Mouse (Mus musculus): ENCODE measurements around the gene Diaph3. TPM values are rescaled to one million over a fixed set of nuclear protein-coding genes. Genes with fewer than 3 reads are reported as not detected.

The Diaph3 gene
- polyA plus RNA-seq, 1 experiment from 2014 or later: 7.5 TPM

DNA sequence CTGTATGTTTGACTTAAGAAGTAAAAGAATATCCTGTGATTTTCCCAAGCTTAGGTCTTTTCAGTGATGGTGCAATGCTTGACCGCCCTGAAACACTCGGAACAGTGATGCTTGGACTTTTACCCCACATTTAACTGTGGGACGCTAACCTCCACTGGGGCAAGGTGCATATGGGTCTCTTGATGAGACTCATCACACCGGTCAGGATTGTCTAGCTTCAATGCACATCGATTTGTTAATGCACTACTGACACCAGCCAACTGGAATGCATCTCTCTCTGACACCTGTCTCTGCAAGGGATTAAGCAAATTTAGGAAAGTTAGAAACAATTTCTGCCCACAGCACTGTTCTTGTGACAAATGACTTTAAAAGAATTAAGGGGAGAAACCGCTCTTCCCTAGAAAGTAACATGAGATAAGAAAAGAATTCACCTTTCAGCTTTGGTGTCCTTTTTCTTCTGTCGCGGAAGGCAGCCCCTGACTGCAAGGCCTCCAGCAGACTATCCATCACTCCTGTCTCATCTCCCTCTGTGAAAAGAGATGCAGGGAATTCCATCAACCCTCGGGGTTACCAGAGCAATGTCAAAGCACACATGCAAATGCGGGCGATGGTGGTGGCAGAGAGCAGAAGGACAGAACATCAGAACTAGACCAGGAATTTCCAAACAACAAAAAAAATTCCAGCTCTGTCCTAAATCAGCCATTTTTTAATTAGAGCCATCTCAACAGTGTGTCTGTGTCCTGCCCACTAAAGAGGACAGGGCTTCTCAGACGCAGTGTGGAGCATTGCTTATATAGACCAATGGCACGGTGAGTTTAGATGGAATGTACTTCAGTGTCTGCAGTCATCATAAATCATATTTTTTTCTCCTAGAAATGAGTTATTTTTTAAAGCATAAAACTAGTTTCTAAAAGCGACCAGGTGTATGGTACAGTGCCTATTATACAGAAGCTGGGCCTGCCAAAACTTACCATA lies 368.6 kb downstream of the Diaph3 start:
- no peak overlapping the region for H3K9ac ChIP-seq (replicated peaks)
- TF ChIP-seq EP300 (IDR thresholded peaks at IDR 0.05; ENCODE audit: low read depth) (no peak), CTCF (IDR thresholded peaks at IDR 0.05; ENCODE audit: low read depth) (no peak)
- no peak overlapping the region for H3K4me2 ChIP-seq (ENCODE audit: low read depth, low read length)

GRCm38 (mm10) chr14:86764286-86764685 lies 376.7 kb downstream of the Diaph3 start:
- 94% methylated on average over 2 of the region's 2 CpGs for WGBS (ENCODE audit: insufficient replicate concordance)
- H3K9ac ChIP-seq (replicated peaks): no peak overlapping the region
- H3K27ac ChIP-seq (ENCODE audit: low read depth): no peak overlapping the region
- H3K4me3 ChIP-seq (ENCODE audit: low read depth, low read length): no peak overlapping the region
- H3K4me1 ChIP-seq (ENCODE audit: insufficient read depth): no peaks in the 10 kb centered on the region
- no peak overlapping the region for H3K4me2 ChIP-seq (ENCODE audit: low read depth, low read length)
- H3K27me3 ChIP-seq (ENCODE audit: insufficient read depth, low read length): no peaks in the 10 kb centered on the region
- TF ChIP-seq CTCF (IDR thresholded peaks at IDR 0.05; ENCODE audit: low read depth): no peak
- no peak for TF ChIP-seq EP300 (IDR thresholded peaks at IDR 0.05; ENCODE audit: low read depth)
- DNase-seq (no peak), ATAC-seq (no peak)
- H3K36me3 ChIP-seq (replicated peaks; ENCODE audit: insufficient read depth, low read length): no peaks in the 10 kb centered on the region
- H3K9me3 ChIP-seq (ENCODE audit: low read length): no peaks in the 10 kb centered on the region

More for the DNA sequence above, 368.6 kb downstream of the Diaph3 start:
- no peak for DNase-seq
- Histone ChIP-seq H3K4me1 (ENCODE audit: insufficient read depth) (no peaks in the 10 kb centered on the region), H3K36me3 (replicated peaks; ENCODE audit: insufficient read depth, low read length) (no peaks in the 10 kb centered on the region), H3K27ac (ENCODE audit: low read depth) (no peak overlapping the region), H3K27me3 (ENCODE audit: insufficient read depth, low read length) (no peaks in the 10 kb centered on the region), H3K4me3 (ENCODE audit: low read depth, low read length) (no peak overlapping the region), H3K9me3 (ENCODE audit: low read length) (no peaks in the 10 kb centered on the region)
- 85% methylated on average over 14 of the region's 14 CpGs for WGBS (ENCODE audit: insufficient replicate concordance)
- no peak for ATAC-seq

DNA sequence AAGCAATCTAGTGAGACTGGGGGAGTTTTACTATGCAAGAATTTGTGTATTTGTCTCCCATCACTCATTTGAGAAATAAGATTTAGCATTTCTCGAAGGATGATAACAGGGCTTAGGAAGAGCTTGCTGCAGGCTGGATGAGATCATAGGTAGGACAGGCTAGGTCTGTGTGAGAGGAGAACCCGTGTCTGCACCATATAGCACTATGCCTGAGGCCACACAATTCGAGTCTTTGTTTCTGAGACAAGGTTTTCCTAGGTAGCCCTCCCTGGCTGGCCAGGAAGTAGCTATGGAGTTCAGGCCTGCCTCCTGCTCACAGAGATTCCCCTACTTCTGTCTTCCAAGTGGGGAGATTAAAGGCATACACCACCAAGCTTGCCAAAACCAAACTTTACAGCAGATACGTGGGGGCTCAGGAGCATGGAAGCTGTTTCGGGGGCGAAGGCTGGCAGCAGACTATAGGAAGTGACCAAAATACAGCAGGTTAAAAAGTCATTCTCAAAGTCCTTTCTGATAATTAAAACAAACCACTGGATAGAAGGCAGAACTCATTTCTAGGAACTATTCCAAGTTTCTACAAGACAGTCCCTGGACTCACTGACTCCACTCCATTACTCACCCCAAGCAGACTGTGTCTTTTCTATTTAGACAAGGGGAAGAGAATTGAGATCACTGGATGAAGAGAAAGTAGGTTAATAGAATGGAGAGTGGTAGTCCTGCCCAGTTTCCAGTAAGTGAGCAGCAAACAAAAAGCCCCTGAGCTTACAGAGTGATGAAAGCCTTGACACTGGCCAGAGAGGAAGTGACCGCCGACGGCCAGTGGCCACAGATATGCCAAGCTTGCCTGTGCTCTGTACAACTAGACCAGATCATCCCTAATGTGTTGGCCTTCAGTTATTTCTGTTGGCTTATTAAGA lies 383.2 kb downstream of the Diaph3 start:
- Histone ChIP-seq H3K9me3 (ENCODE audit: low read length) (no peaks in the 10 kb centered on the region), H3K9ac (replicated peaks) (no peak overlapping the region), H3K4me3 (ENCODE audit: low read depth, low read length) (no peak overlapping the region), H3K36me3 (replicated peaks; ENCODE audit: insufficient read depth, low read length) (no peaks in the 10 kb centered on the region), H3K27me3 (ENCODE audit: insufficient read depth, low read length) (no peaks in the 10 kb centered on the region), H3K27ac (ENCODE audit: low read depth) (no peak overlapping the region), H3K4me1 (ENCODE audit: insufficient read depth) (no peaks in the 10 kb centered on the region), H3K4me2 (ENCODE audit: low read depth, low read length) (no peak overlapping the region)
- TF ChIP-seq CTCF (IDR thresholded peaks at IDR 0.05; ENCODE audit: low read depth): no peak
- no peak for TF ChIP-seq EP300 (IDR thresholded peaks at IDR 0.05; ENCODE audit: low read depth)
- no peak for ATAC-seq
- DNase-seq: no peak
- WGBS (ENCODE audit: insufficient replicate concordance): 82% methylated on average over 9 of the region's 9 CpGs

DNA sequence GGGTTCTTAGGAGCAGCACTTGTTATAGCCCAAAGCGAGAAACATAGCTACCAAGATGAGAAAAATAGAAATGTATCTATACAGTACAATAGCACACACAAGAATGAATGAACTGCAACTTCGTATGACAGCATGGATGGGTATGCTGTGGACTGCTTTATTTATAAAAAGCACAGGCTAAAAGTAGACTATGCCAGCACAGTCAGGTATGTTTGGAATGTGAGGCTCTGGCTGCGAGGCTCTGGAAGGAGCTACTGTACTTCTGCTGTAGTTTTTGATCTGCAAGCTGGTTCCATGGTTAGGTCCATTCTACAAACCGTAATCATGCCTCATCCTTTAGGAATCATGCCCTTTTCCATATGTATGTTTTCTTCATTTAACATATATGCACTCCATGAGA lies 383.9 kb downstream of the Diaph3 start:
- Histone ChIP-seq H3K4me3 (ENCODE audit: low read depth, low read length) (no peak overlapping the region), H3K9ac (replicated peaks) (no peak overlapping the region), H3K4me1 (ENCODE audit: insufficient read depth) (no peaks in the 10 kb centered on the region), H3K9me3 (ENCODE audit: low read length) (no peaks in the 10 kb centered on the region), H3K27me3 (ENCODE audit: insufficient read depth, low read length) (no peaks in the 10 kb centered on the region), H3K27ac (ENCODE audit: low read depth) (no peak overlapping the region), H3K36me3 (replicated peaks; ENCODE audit: insufficient read depth, low read length) (no peaks in the 10 kb centered on the region), H3K4me2 (ENCODE audit: low read depth, low read length) (no peak overlapping the region)
- no peak for TF ChIP-seq CTCF (IDR thresholded peaks at IDR 0.05; ENCODE audit: low read depth)
- WGBS (ENCODE audit: insufficient replicate concordance): 78% methylated on average over 4 of the region's 4 CpGs
- DNase-seq (no peak), ATAC-seq (no peak)

DNA sequence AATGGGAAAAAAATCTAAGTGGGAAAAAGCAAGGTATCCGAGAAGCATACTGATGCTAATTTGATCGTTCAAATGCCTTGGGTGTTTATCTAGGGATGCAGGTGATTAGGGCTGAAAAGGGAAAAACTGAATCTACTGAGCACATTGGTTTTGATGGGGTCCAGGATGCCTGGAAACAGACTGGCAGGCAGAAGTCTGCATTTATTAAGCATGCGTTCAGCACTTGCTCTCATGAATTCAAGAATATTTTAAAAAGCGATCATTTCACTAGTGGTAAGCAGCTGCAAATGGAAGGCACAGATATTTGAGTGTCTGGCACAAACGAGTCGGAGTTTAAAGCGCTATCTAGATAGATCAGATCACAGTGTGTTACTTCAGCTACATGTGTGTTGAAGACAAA lies 390.7 kb downstream of the Diaph3 start:
- Histone ChIP-seq H3K27me3 (ENCODE audit: insufficient read depth, low read length) (no peaks in the 10 kb centered on the region), H3K4me2 (ENCODE audit: low read depth, low read length) (no peak overlapping the region), H3K9ac (replicated peaks) (no peak overlapping the region), H3K36me3 (replicated peaks; ENCODE audit: insufficient read depth, low read length) (no peaks in the 10 kb centered on the region), H3K4me3 (ENCODE audit: low read depth, low read length) (no peak overlapping the region), H3K9me3 (ENCODE audit: low read length) (no peaks in the 10 kb centered on the region), H3K27ac (ENCODE audit: low read depth) (no peak overlapping the region), H3K4me1 (ENCODE audit: insufficient read depth) (no peaks in the 10 kb centered on the region)
- TF ChIP-seq CTCF (IDR thresholded peaks at IDR 0.05; ENCODE audit: low read depth) (no peak), EP300 (IDR thresholded peaks at IDR 0.05; ENCODE audit: low read depth) (no peak)
- WGBS (ENCODE audit: insufficient replicate concordance): 89% methylated on average over 7 of the region's 7 CpGs
- no peak for ATAC-seq
- DNase-seq: no peak

- Histone ChIP-seq H3K4me2 (ENCODE audit: low read depth, low read length) (no peak overlapping the region), H3K27me3 (ENCODE audit: insufficient read depth, low read length) (no peaks in the 10 kb centered on the region), H3K4me1 (ENCODE audit: insufficient read depth) (no peaks in the 10 kb centered on the region), H3K27ac (ENCODE audit: low read depth) (no peak overlapping the region), H3K4me3 (ENCODE audit: low read depth, low read length) (no peak overlapping the region), H3K9ac (replicated peaks) (no peak overlapping the region), H3K36me3 (replicated peaks; ENCODE audit: insufficient read depth, low read length) (no peaks in the 10 kb centered on the region), H3K9me3 (ENCODE audit: low read length) (no peaks in the 10 kb centered on the region)
- WGBS (ENCODE audit: insufficient replicate concordance): 83% methylated on average over 4 of the region's 4 CpGs
- no peak for ATAC-seq
- TF ChIP-seq CTCF (IDR thresholded peaks at IDR 0.05; ENCODE audit: low read depth) (no peak), EP300 (IDR thresholded peaks at IDR 0.05; ENCODE audit: low read depth) (no peak)
- no peak for DNase-seq
Observed at GRCm38 (mm10) chr14:86749425-86749824, 391.6 kb downstream of the Diaph3 start.
